Mouse (Mus musculus): ENCODE data around the gene Ciart. TPM values are rescaled to one million over a fixed set of nuclear protein-coding genes. Genes with fewer than 3 reads are reported as not detected.
"Not testable (repeated sequence)": the region's sequence is repeated elsewhere in the genome, so short reads cannot be mapped to it uniquely, and the experiment has no call there.

Gene Ciart
- total RNA-seq, 2 experiments from 2014 or later, result 17.0 to 20.9 TPM

GRCm38 (mm10) chr3:95903753-95904502, 21.9 kb upstream of the Ciart start:
- DNase-seq (ENCODE audit: low spot score in 2 of 2), result no peak
- intact Hi-C loops (cut with DNase I), result no loop called here

- intact Hi-C loops (cut with DNase I), result no loop called here
- DNase-seq (ENCODE audit: low spot score in 2 of 2), result no peak
Measured at GRCm38 (mm10) chr3:95902643-95903042, 20.6 kb upstream of the Ciart start.

DNA sequence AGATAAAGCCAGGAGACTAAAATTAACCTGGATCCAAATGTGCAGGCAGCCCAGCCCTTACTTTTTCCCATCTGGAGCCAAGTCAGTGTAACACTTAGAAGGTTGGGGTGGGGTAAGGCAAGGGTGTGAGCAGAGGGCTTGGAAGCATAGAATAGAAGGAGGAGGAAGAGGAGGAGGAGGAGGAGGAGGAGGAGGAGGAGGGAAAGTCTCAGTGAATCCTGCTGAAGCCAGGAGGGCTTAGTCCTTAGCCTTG, 20.2 kb upstream of the Ciart start:
- DNase-seq (ENCODE audit: low spot score in 2 of 2), result no peak
- intact Hi-C loops (cut with DNase I), result no loop called here

DNA sequence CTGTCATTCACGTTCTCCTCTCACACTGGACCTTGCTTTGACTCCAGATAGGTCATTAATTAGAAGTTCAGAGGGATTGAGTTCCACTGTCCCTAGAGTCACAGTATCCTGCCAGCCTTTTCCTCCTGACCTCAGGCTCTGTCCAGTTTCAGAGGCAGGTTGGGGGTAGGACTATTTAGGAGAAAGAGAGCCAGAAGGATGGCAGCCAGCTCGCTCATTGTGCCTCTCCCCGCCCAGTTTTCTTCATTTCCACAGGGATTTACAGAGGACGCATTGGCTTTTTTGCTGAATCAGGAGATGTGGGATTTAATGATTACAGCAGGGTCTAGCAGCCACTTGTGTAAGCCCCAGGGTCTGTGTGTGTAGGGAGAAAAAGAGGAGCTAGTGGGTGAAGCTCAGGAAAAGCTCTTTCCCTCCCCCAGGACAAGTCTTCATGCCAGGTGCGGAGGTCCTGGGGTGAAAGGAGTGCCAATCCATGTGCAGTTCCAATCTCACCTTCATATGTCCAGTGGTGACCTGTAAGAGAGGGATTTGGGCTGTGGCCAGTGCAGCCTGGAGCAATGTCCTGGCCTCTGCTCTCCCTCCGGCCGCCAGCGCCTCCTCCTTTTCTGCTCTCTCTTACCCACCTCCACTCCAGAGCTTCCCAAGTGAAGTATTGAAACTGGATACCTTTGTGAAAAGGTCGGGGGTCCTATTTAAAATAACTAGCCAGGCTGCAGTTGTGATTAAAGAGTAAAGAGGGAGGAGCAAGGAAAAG, 19.7 kb upstream of the Ciart start:
- DNase-seq (ENCODE audit: low spot score in 2 of 2), result no peak
- intact Hi-C loops (cut with DNase I), result no loop called here

GRCm38 (mm10) chr3:95899800-95900524, 17.9 kb upstream of the Ciart start:
- intact Hi-C loops (cut with DNase I), result no loop called here
- DNase-seq (ENCODE audit: low spot score in 2 of 2), result no peak

- DNase-seq (ENCODE audit: low spot score in 2 of 2); intact Hi-C loops (cut with DNase I): not testable (repeated sequence)
Measured at GRCm38 (mm10) chr3:95895501-95895900, 13.4 kb upstream of the Ciart start.

DNA sequence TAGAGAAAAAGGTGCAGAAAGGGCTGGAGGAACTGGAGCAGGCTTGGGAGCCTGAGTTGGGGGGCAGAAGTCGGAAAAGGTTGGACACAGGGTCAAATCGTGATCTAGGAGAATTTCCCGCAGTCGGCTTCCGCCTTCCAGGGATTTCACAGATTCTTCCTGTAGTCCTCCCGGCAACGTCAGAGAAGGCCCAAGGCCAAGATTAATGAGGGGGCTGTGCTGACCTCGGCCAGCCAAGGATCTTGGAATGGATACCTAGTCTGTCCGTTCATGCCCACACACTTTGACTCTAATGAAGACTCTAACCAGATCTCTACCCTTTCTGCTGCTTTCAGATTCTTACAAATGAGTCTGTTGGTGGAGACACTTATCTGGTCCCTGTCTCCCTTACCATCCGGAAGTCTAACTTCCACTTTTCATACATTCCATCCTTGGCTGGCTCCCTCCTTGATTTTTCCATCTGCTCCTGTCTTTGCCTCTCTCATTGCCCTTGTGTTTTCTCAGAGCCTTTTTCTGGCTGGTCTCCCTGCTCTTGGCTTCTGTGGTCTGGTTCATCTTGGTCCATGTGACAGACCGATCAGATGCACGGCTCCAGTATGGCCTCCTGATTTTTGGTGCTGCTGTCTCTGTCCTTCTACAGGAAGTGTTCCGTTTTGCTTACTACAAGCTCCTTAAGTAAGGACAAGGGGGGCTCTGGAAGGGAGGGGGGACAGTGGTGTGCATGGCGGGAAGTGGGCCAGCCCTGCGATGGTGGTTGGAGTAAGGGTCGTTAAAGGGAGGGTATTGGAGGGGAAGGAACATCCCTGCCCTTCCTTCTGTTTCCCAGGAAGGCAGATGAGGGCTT, 12.5 kb upstream of the Ciart start:
- peak in 1 of 2 experiments; percentile 31 for DNase-seq (ENCODE audit: low spot score in 2 of 2)
- intact Hi-C loops (cut with DNase I), result no loop called here

- DNase-seq (ENCODE audit: low spot score in 2 of 2), result peak; percentile 95 to 97
- intact Hi-C loops (cut with DNase I), result not testable (repeated sequence)
Measured at GRCm38 (mm10) chr3:95893606-95894316, 11.7 kb upstream of the Ciart start, which contains the start of gene Aph1a. TSS of gene Aph1a (plus strand) at chr3:95893969.

GRCm38 (mm10) chr3:95893126-95893525, 11.1 kb upstream of the Ciart start:
- intact Hi-C loops (cut with DNase I), result no loop called here
- no peak for DNase-seq (ENCODE audit: low spot score in 2 of 2)

DNA sequence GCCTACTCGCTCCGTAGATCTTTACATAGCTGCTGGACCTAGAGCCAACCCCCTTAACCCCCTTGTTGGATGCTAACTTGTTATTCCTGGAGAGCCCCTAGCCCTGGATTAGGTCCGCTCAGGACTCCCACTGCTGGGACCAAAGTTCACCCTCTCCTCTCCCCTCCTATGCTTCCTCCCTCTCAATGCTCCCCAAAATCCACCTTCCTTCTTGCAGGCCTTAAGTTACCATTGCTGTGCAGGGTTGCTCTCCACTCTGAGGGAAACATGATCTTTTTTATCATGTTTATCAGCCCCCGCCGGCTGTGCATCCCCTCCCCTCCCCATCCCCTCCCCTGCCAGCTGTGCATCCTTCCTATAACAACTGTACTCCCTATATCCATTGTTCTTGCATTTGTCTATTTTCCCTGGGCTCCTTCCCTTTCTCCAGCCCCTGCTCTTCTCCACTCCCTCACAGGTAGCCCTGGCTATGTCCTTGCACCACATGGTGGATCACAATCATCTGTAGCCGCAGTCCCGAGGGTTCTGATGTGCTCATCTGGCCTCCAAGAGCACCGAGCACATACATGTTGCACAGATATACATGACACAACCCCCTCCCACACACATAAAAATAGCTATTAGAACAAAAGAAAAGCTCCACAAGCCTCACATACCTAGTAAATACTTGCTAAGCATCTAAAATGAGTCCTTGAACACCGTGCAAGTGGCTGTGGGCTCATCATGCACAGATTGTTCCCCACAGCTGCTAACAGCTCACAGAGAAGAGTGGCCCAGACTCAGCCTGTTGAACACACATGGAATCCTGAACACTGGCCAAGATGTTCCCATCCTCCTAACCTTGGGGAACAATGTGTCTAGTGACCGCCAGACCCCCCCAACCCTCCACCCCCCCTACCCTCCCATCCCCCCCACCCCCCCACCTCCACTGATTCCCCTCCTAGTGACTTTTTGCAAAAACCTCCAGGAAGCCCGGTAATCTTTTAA, 10.3 kb upstream of the Ciart start:
- DNase-seq (ENCODE audit: low spot score in 2 of 2), result no peak
- intact Hi-C loops (cut with DNase I), result no loop called here

GRCm38 (mm10) chr3:95891211-95892065, 9.4 kb upstream of the Ciart start, which contains the start of gene BC028528:
TSS of gene BC028528 (minus strand) at chr3:95892005.
- no peak for DNase-seq (ENCODE audit: low spot score in 2 of 2)
- intact Hi-C loops (cut with DNase I), result no loop called here

DNA sequence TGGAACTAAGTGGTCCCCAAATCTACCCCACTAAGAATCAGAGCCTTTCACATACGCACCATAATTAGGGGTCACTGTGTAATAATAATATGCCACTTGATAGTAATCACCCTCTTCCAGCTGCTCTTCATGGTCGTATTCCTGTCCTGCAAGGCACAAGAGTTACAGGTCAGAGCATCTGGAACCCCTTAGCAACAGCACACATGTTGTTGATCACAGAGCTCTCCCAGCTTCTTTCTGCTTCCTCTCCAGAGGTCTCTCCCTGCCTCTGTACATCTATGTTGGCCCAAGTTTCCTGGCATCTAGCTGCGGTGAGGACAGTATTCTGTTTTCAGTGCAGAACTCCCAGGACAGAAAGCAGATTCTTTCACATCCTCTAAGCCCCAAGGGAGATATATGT, 7.6 kb upstream of the Ciart start:
- no peak for DNase-seq (ENCODE audit: low spot score in 2 of 2)
- intact Hi-C loops (cut with DNase I), result loop anchor here (10.0 kb wide), 1 partner anchor 165 kb away; the partner anchor contains the start of gene Vps45

GRCm38 (mm10) chr3:95887596-95887995, 5.5 kb upstream of the Ciart start:
- DNase-seq (ENCODE audit: low spot score in 2 of 2), result no peak
- intact Hi-C loops (cut with DNase I), result loop anchor here (10.0 kb wide), 1 partner anchor 167 kb away; the partner anchor contains the start of gene Vps45

DNA sequence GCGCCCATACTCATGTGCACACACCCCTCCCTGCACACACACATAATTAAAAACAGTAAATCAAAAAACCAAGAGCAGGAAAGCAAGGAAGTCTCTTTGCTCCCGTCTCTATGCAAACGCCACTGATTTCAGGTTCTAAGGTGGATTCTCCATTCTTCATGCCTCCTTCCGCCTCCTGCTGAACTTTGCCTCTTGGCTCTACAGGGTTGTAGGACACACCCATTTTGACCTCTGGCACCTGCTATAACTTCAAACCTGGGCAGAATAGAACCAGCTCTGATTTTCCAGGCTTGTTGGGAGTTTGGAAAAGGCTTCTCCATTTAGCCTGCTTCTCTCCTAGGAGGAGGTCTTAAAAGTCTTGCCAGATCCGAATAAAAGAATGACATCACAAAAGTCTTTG, 2.3 kb upstream of the Ciart start:
- intact Hi-C loops (cut with DNase I), result loop anchor here (10.0 kb wide), 1 partner anchor 170 kb away; the partner anchor contains the start of gene Vps45
- no peak for DNase-seq (ENCODE audit: low spot score in 2 of 2)

GRCm38 (mm10) chr3:95882816-95883425, 870 bp upstream of the Ciart start:
- DNase-seq (ENCODE audit: low spot score in 2 of 2), result peak; percentile 85 to 88
- intact Hi-C loops (cut with DNase I), result loop anchor here (1.0 to 10.0 kb wide), 2 partner anchors 24 to 172 kb away; partner anchors contain the start of gene Vps45

GRCm38 (mm10) chr3:95879063-95879462, 3.0 kb downstream of the Ciart start:
- no peak for DNase-seq (ENCODE audit: low spot score in 2 of 2)
- intact Hi-C loops (cut with DNase I), result no loop called here
